Mouse (Mus musculus) embryo, embryonic 11.5 days (tissue): ENCODE measurements around the gene Stambp.

ENCODE experiments used
- DNase-seq: peaks from one replicate; pipeline ENCODE4 v3.0.0-alpha.2; 2012; ENCODE audit warnings: low read depth, low spot score

Gene Stambp

GRCm38 (mm10) chr6:83568901-83569862 is 3.3 kb downstream of the Stambp start:
- no peak for DNase-seq

GRCm38 (mm10) chr6:83555972-83556371 is 16.6 kb downstream of the Stambp start:
- no peak for DNase-seq

- no peak for DNase-seq
These were observed 24.2 kb downstream of the Stambp start for GRCm38 (mm10) chr6:83548346-83548745.

GRCm38 (mm10) chr6:83545778-83546177 is 26.8 kb downstream of the Stambp start:
- DNase-seq: no peak

- no peak for DNase-seq
These were observed 30.6 kb downstream of the Stambp start for GRCm38 (mm10) chr6:83541756-83542456.

GRCm38 (mm10) chr6:83540017-83540416 is 32.5 kb downstream of the Stambp start:
- DNase-seq: peak; percentile 5

GRCm38 (mm10) chr6:83536795-83537059 is 35.8 kb downstream of the Stambp start:
- no peak for DNase-seq

GRCm38 (mm10) chr6:83536028-83536794 is 36.3 kb downstream of the Stambp start, which contains the start of gene Actg2:
Gene Actg2, minus strand, starts transcription at chr6:83536265.
- DNase-seq: no peak

GRCm38 (mm10) chr6:83532608-83533007 is 39.9 kb downstream of the Stambp start:
- DNase-seq: no peak

GRCm38 (mm10) chr6:83523194-83523593 is 49.3 kb downstream of the Stambp start:
- no peak for DNase-seq

GRCm38 (mm10) chr6:83521784-83522183 is 50.7 kb downstream of the Stambp start:
- no peak for DNase-seq

- no peak for DNase-seq
These were observed 53.9 kb downstream of the Stambp start for GRCm38 (mm10) chr6:83518637-83519036.

- DNase-seq: no peak
These were observed 57.4 kb downstream of the Stambp start for GRCm38 (mm10) chr6:83515172-83515571.

GRCm38 (mm10) chr6:83512495-83512894 is 60.0 kb downstream of the Stambp start:
- peak; percentile 20 for DNase-seq

GRCm38 (mm10) chr6:83510210-83510609 is 62.3 kb downstream of the Stambp start:
- no peak for DNase-seq

GRCm38 (mm10) chr6:83509442-83509841 is 63.1 kb downstream of the Stambp start:
- no peak for DNase-seq

GRCm38 (mm10) chr6:83507168-83507546 is 65.4 kb downstream of the Stambp start:
- DNase-seq: no peak

- DNase-seq: peak; percentile 97
These were observed 66.0 kb downstream of the Stambp start, which contains the start of gene Dguok for GRCm38 (mm10) chr6:83506258-83507167. Gene Dguok, minus strand, starts transcription at chr6:83506969.

- DNase-seq: no peak
These were observed 67.0 kb downstream of the Stambp start for GRCm38 (mm10) chr6:83505554-83505953.

- DNase-seq: no peak
These were observed 69.2 kb downstream of the Stambp start for GRCm38 (mm10) chr6:83503361-83503760.

- no peak for DNase-seq
These were observed 69.9 kb downstream of the Stambp start for GRCm38 (mm10) chr6:83502656-83503055.
